Mouse (Mus musculus) myocyte (in vitro differentiated cells): Measurements from ENCODE around the gene Tacr1. TPM values are rescaled to one million over a fixed set of nuclear protein-coding genes. Genes with fewer than 3 reads are reported as not detected.

Source experiments
- H3K27me3 ChIP-seq: one replicate; pipeline ENCODE4 v1.6.1; 2011; ENCODE audit not compliant: control insufficient read depth, insufficient read depth, insufficient read length
- H3K36me3 ChIP-seq: one replicate; pipeline ENCODE4 v1.6.1; 2011; ENCODE audit not compliant: control insufficient read depth, insufficient read depth
- H3K4me2 ChIP-seq: one replicate; pipeline ENCODE4 v1.6.1; 2011; ENCODE audit warnings: low read depth, control low read depth
- H3K4me3 ChIP-seq: one replicate; pipeline ENCODE4 v1.5.1; 2011; ENCODE audit warnings: mild to moderate bottlenecking, control low read depth, moderate library complexity
- H3K79me2 ChIP-seq: one replicate; pipeline ENCODE4 v1.6.1; 2011; ENCODE audit not compliant: control insufficient read depth, insufficient read depth
- H3ac ChIP-seq: one replicate; pipeline ENCODE4 v1.6.1; 2011; ENCODE audit not compliant: control insufficient read depth, insufficient read length
- CEBPB ChIP-seq: IDR thresholded peaks from 2 replicates; pipeline ENCODE4 v1.6.1; 2011; ENCODE audit warnings: mild to moderate bottlenecking, moderate library complexity; ENCODE audit not compliant: poor library complexity, insufficient read depth, severe bottlenecking
- E2F4 ChIP-seq: IDR thresholded peaks from one replicate; pipeline ENCODE4 v1.6.1; 2011; ENCODE audit warnings: mild to moderate bottlenecking, control low read depth, moderate library complexity; ENCODE audit not compliant: insufficient read depth
- MAX ChIP-seq: IDR thresholded peaks from one replicate; pipeline ENCODE4 v1.6.1; 2011; ENCODE audit warnings: low read depth, mild to moderate bottlenecking, control low read depth
- MYOD1 ChIP-seq, 3 experiments: IDR thresholded peaks; one replicate each; pipeline ENCODE4 v1.6.1; 2011; ENCODE audit warnings: control low read depth in 2 of 3, low read depth in 2 of 3, mild to moderate bottlenecking in 2 of 3, moderate library complexity in 1 of 3; ENCODE audit not compliant: insufficient read length in 2 of 3, control insufficient read depth in 1 of 3
- MYOG ChIP-seq, 3 experiments: IDR thresholded peaks; one replicate each; pipeline ENCODE4 v1.6.1; 2011; ENCODE audit warnings: control low read depth in 2 of 3, low read depth in 2 of 3, mild to moderate bottlenecking in 2 of 3; ENCODE audit not compliant: insufficient read length in 2 of 3, control insufficient read depth in 1 of 3, insufficient read depth in 1 of 3
- POLR2A ChIP-seq: IDR thresholded peaks from one replicate; pipeline ENCODE4 v1.6.1; 2011; ENCODE audit warnings: low read depth, mild to moderate bottlenecking, control low read depth, moderate library complexity; ENCODE audit not compliant: insufficient read length
- REST ChIP-seq: IDR thresholded peaks from one replicate; pipeline ENCODE4 v1.6.1; 2011; ENCODE audit warnings: mild to moderate bottlenecking, control low read depth, moderate library complexity; ENCODE audit not compliant: insufficient read depth, insufficient read length
- SRF ChIP-seq: IDR thresholded peaks from one replicate; pipeline ENCODE4 v1.6.1; 2011; ENCODE audit warnings: low read depth; ENCODE audit not compliant: control insufficient read depth, insufficient read length
- TCF12 ChIP-seq: IDR thresholded peaks from one replicate; pipeline ENCODE4 v1.6.1; 2011; ENCODE audit warnings: mild to moderate bottlenecking, control low read depth; ENCODE audit not compliant: poor library complexity, insufficient read depth, severe bottlenecking
- TCF3 ChIP-seq: IDR thresholded peaks from one replicate; pipeline ENCODE4 v1.6.1; 2011; ENCODE audit warnings: low read depth, control low read depth; ENCODE audit not compliant: insufficient read length
- USF1 ChIP-seq: IDR thresholded peaks from one replicate; pipeline ENCODE4 v1.6.1; 2011; ENCODE audit warnings: low read depth, mild to moderate bottlenecking, control low read depth, moderate library complexity
- polyA plus RNA-seq: library from polyadenylated mRNA; unstranded; fragments of >200 nt; fragmentation: generic; extraction: Trizol; gene quantifications from one replicate; pipeline ENCODE4 v1.2.1, GENCODE M21; 2012; ENCODE audit warnings: missing spikeins

The Tacr1 gene
- polyA plus RNA-seq, 1 experiment: not detected

DNA sequence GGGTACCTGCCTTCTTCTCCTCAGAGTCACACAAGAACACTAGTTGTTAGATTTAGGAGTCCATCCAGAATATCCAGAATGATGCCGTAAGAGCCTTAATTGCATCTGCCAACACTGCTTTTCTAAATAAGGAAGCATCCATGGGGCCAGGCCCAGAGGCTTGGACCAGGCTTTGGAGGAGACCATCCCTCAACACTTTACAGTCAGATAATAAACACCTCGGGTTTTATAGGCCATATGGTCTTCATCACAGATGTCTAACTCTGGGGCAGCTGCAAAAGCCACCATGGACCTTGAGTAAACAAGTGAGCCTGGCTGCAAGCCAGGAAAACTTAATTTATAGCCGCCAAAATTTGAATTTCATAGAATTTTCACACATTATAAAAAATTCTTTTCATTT, 53.1 kb downstream of the Tacr1 start:
- no peak for TF ChIP-seq REST
- no peak for TF ChIP-seq TCF3
- TF ChIP-seq MAX: no peak
- no peak for TF ChIP-seq USF1
- TF ChIP-seq E2F4: no peak
- Histone ChIP-seq H3K36me3 (no peaks in the 10 kb centered on the region), H3ac (no peak overlapping the region), H3K4me2 (no peak overlapping the region), H3K27me3 (no peaks in the 10 kb centered on the region), H3K4me3 (no peak overlapping the region), H3K79me2 (no peaks in the 10 kb centered on the region)

DNA sequence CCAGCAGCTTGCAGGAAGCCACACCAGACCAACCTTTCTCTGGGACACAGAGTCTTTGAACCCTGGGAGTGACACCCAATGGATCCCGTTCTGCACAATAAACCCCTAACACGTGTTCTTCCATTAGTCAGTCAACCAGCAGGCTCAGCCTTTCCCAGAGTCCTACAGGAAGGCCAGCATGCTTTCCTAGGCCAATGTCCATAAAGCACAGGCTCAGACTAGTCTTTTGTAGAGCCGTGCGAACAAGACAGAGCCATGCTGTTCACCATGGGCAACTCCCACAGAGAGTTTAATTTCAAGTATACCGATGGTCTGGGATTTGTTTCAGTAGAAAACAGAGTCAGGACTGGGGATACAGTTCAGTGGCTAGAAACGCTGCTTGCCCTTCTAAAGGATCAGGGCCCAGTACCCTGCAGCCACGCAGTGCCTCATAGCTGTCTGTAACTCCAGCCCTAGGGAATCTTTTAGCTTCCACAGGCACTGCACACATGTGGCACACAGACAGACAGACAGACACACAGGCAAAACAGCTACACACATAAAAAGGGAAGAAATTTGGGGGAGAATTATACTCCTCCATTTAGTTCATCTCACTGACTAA, 55.1 kb downstream of the Tacr1 start:
- H3ac ChIP-seq: no peak overlapping the region
- H3K4me3 ChIP-seq: no peak overlapping the region
- H3K36me3 ChIP-seq: no peaks in the 10 kb centered on the region
- no peak overlapping the region for H3K4me2 ChIP-seq
- H3K27me3 ChIP-seq: no peaks in the 10 kb centered on the region
- no peak for TF ChIP-seq MAX
- TF ChIP-seq POLR2A: no peak
- no peak for TF ChIP-seq CEBPB
- no peaks in the 10 kb centered on the region for H3K79me2 ChIP-seq

GRCm38 (mm10) chr6:82458762-82459389, 56.7 kb downstream of the Tacr1 start:
- Histone ChIP-seq H3K36me3 (no peaks in the 10 kb centered on the region), H3K79me2 (no peaks in the 10 kb centered on the region), H3K27me3 (no peaks in the 10 kb centered on the region), H3K4me2 (no peak overlapping the region), H3ac (no peak overlapping the region), H3K4me3 (no peak overlapping the region)
- TF ChIP-seq MYOG (IDR thresholded peaks at IDR 0.05; ENCODE audit: control insufficient read depth in 1 of 3, insufficient read depth in 1 of 3, insufficient read length in 2 of 3, low read depth in 2 of 3) (no peak), TCF12 (no peak), E2F4 (no peak), USF1 (no peak), CEBPB (no peak), SRF (no peak), MAX (no peak)

DNA sequence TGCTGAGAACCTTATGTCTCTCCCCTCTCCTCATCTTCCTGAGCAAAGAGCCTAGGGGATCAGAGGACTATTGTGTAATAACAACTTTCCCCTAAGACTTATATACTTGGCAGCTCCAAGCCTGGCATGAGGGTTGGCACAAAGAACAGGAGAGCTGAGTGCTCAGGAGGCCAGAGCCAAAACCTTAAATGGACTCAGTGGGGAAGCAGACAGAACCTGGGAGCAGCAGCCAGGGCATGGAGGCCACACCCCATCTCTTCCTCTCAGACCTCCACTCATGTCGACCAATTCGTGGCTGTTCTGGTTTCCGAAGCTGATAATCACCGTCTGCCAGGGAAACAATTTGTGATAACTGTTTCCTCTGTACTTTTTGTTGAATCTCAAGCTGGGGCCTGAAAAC, 61.0 kb downstream of the Tacr1 start:
- H3K4me2 ChIP-seq: no peak overlapping the region
- TF ChIP-seq USF1 (no peak), MYOD1 (IDR thresholded peaks at IDR 0.05; ENCODE audit: control insufficient read depth in 1 of 3, insufficient read length in 2 of 3, low read depth in 2 of 3) (no peak), TCF3 (no peak), SRF (no peak), TCF12 (no peak), MAX (no peak)
- no peaks in the 10 kb centered on the region for H3K79me2 ChIP-seq
- H3ac ChIP-seq: no peak overlapping the region
- H3K4me3 ChIP-seq: no peak overlapping the region
- no peaks in the 10 kb centered on the region for H3K36me3 ChIP-seq
- no peaks in the 10 kb centered on the region for H3K27me3 ChIP-seq

GRCm38 (mm10) chr6:82474477-82474876, 72.3 kb downstream of the Tacr1 start:
- H3K79me2 ChIP-seq: no peaks in the 10 kb centered on the region
- no peak for TF ChIP-seq MYOG (IDR thresholded peaks at IDR 0.05; ENCODE audit: control insufficient read depth in 1 of 3, insufficient read depth in 1 of 3, insufficient read length in 2 of 3, low read depth in 2 of 3)
- no peak overlapping the region for H3ac ChIP-seq
- H3K36me3 ChIP-seq: no peaks in the 10 kb centered on the region
- no peak overlapping the region for H3K4me2 ChIP-seq
- peaks cover 7% of the 10 kb centered on the region for H3K27me3 ChIP-seq
- no peak overlapping the region for H3K4me3 ChIP-seq

DNA sequence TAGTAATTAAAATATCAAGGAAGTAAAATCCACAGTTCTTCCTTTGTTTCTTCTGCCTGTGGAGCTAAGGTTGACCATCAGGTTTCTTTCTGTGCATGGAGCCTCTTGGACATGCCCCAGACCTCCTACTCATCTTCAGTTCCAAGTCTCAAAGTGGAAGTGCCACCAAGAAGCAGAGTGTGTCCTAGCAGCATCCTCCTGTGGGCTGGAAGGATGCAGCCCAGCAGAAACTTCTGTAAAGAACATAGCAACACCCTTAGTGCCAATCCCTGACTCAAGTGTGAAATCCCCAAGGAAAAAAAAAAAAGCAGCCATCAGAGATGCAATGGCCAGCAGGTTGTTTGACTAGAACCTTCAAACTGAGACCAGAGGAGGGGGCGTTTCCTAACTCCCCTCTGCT, 81.7 kb downstream of the Tacr1 start:
- H3ac ChIP-seq: no peak overlapping the region
- no peaks in the 10 kb centered on the region for H3K79me2 ChIP-seq
- H3K27me3 ChIP-seq: no peaks in the 10 kb centered on the region
- H3K36me3 ChIP-seq: no peaks in the 10 kb centered on the region
- no peak overlapping the region for H3K4me2 ChIP-seq
- no peak overlapping the region for H3K4me3 ChIP-seq
- TF ChIP-seq CEBPB (no peak), POLR2A (no peak)
